In genomic region chr5:17454952-17455586, GRCm38 (mm10) we compare ENCODE assay signal across 35 mouse cellular contexts. TPM values are rescaled to one million over a fixed set of nuclear protein-coding genes. Genes with fewer than 3 reads are reported as not detected.
DNase-seq lines count a peak whose midpoint lies in the region; ATAC-seq lines count a peak whose summit lies in the region.
"Had no signal": no experiment of that assay in that cellular context is flagged by ENCODE, and none has a peak within 500 bp of the region (broad histone marks: within the 10 kb centered on the region; RNA-seq: fewer than 3 reads in every experiment).

No protein-coding gene starts in this region.

- no peaks in the 10 kb centered on the region for H3K36me3 ChIP-seq in forebrain, embryonic 13.5 days (ENCODE audit: poor library complexity, severe bottlenecking)
- H3K36me3 ChIP-seq in forebrain, embryonic 16.5 days (ENCODE audit: control insufficient read depth, insufficient read depth), result no peaks in the 10 kb centered on the region
- H3K36me3 ChIP-seq in kidney, embryonic 15.5 days, result no peaks in the 10 kb centered on the region
- no peaks in the 10 kb centered on the region for H3K36me3 ChIP-seq in neural tube, embryonic 11.5 days (ENCODE audit: control insufficient read depth, insufficient read depth, low read length)
- no peaks in the 10 kb centered on the region for H3K36me3 ChIP-seq in neural tube, embryonic 15.5 days
- H3K36me3 ChIP-seq: embryonic facial prominence, embryonic 15.5 days; G1E; liver, embryonic 15.5 days; lung, embryonic 15.5 days had no signal

- H3K9ac ChIP-seq in forebrain, embryonic 13.5 days, result no peak overlapping the region
- no peak overlapping the region for H3K9ac ChIP-seq in forebrain, embryonic 16.5 days (replicated peaks; ENCODE audit: low read depth, low read length)
- no peak overlapping the region for H3K9ac ChIP-seq in kidney, embryonic 15.5 days
- no peak overlapping the region for H3K9ac ChIP-seq in neural tube, embryonic 11.5 days (ENCODE audit: low read length)
- H3K9ac ChIP-seq in neural tube, embryonic 15.5 days (replicated peaks), result no peak overlapping the region
- H3K9ac ChIP-seq: embryonic facial prominence, embryonic 15.5 days; liver, embryonic 15.5 days; lung, embryonic 15.5 days had no signal

- no peaks in the 10 kb centered on the region for H3K4me1 ChIP-seq in forebrain, embryonic 13.5 days
- no peaks in the 10 kb centered on the region for H3K4me1 ChIP-seq in forebrain, embryonic 16.5 days (replicated peaks; ENCODE audit: control insufficient read depth, insufficient read depth, low read length)
- H3K4me1 ChIP-seq in kidney, embryonic 15.5 days, result no peaks in the 10 kb centered on the region
- no peaks in the 10 kb centered on the region for H3K4me1 ChIP-seq in neural tube, embryonic 11.5 days (ENCODE audit: control insufficient read depth, insufficient read depth, low read length)
- no peaks in the 10 kb centered on the region for H3K4me1 ChIP-seq in neural tube, embryonic 15.5 days
- H3K4me1 ChIP-seq: embryonic facial prominence, embryonic 15.5 days; liver, embryonic 15.5 days; lung, embryonic 15.5 days; megakaryocyte, embryonic 14.5 days had no signal

- H3K27ac ChIP-seq in forebrain, embryonic 13.5 days, result no peak overlapping the region
- no peak overlapping the region for H3K27ac ChIP-seq in forebrain, embryonic 16.5 days (ENCODE audit: low read length)
- no peak overlapping the region for H3K27ac ChIP-seq in kidney, embryonic 15.5 days
- no peak overlapping the region for H3K27ac ChIP-seq in neural tube, embryonic 11.5 days (ENCODE audit: low read depth, low read length)
- H3K27ac ChIP-seq in neural tube, embryonic 15.5 days (replicated peaks), result no peak overlapping the region
- H3K27ac ChIP-seq: embryonic facial prominence, embryonic 15.5 days; left cerebral cortex, adult 2 months; liver, embryonic 15.5 days; lung, embryonic 15.5 days had no signal

- DNase-seq in kidney, adult 11 months, result no peak
- DNase-seq in neural tube, embryonic 11.5 days (ENCODE audit: low spot score), result no peak
- no peak for DNase-seq in MN1 (ENCODE audit: low spot score)
- no peak for DNase-seq in heart, postnatal 25 days (ENCODE audit: low spot score)
- DNase-seq: adrenal gland, adult 8-10 months; B cell, adult 2 months; cerebellum, adult 11-12 months; cerebellum, postnatal 36 days; gastrocnemius, postnatal 25 days; heart, postnatal 36 days; kidney, adult 2 months; liver; lung, postnatal 36 days; thymus, adult 18-20 months; thymus, postnatal 4 days had no signal

- no peak overlapping the region for H3K4me3 ChIP-seq in forebrain, embryonic 13.5 days
- no peak overlapping the region for H3K4me3 ChIP-seq in forebrain, embryonic 16.5 days (replicated peaks; ENCODE audit: low read length)
- H3K4me3 ChIP-seq in kidney, embryonic 15.5 days (replicated peaks), result no peak overlapping the region
- H3K4me3 ChIP-seq in neural tube, embryonic 11.5 days (ENCODE audit: low read depth, low read length), result no peak overlapping the region
- no peak overlapping the region for H3K4me3 ChIP-seq in neural tube, embryonic 15.5 days (replicated peaks)
- H3K4me3 ChIP-seq: embryonic facial prominence, embryonic 15.5 days; left cerebral cortex, adult 2 months; liver, embryonic 15.5 days; lung, embryonic 15.5 days; megakaryocyte, embryonic 14.5 days had no signal

- H3K4me2 ChIP-seq in forebrain, embryonic 13.5 days, result no peak overlapping the region
- H3K4me2 ChIP-seq in forebrain, embryonic 16.5 days (ENCODE audit: low read length), result no peak overlapping the region
- no peak overlapping the region for H3K4me2 ChIP-seq in kidney, embryonic 15.5 days
- H3K4me2 ChIP-seq in neural tube, embryonic 11.5 days (ENCODE audit: low read depth), result no peak overlapping the region
- no peak overlapping the region for H3K4me2 ChIP-seq in neural tube, embryonic 15.5 days
- H3K4me2 ChIP-seq: embryonic facial prominence, embryonic 15.5 days; liver, embryonic 15.5 days; lung, embryonic 15.5 days had no signal

- H3K9me3 ChIP-seq in forebrain, embryonic 13.5 days (replicated peaks), result no peaks in the 10 kb centered on the region
- H3K9me3 ChIP-seq in forebrain, embryonic 16.5 days (ENCODE audit: control insufficient read depth, low read length), result no peaks in the 10 kb centered on the region
- H3K9me3 ChIP-seq in kidney, embryonic 15.5 days (replicated peaks), result no peaks in the 10 kb centered on the region
- no peaks in the 10 kb centered on the region for H3K9me3 ChIP-seq in neural tube, embryonic 11.5 days (ENCODE audit: control insufficient read depth, low read length)
- H3K9me3 ChIP-seq in neural tube, embryonic 15.5 days (replicated peaks), result no peaks in the 10 kb centered on the region
- H3K9me3 ChIP-seq: embryonic facial prominence, embryonic 15.5 days; G1E; liver, embryonic 15.5 days; lung, embryonic 15.5 days; megakaryocyte, embryonic 14.5 days had no signal

- no peaks in the 10 kb centered on the region for H3K27me3 ChIP-seq in forebrain, embryonic 13.5 days
- H3K27me3 ChIP-seq in forebrain, embryonic 16.5 days (replicated peaks; ENCODE audit: control insufficient read depth, insufficient read depth, low read length), result no peaks in the 10 kb centered on the region
- no peaks in the 10 kb centered on the region for H3K27me3 ChIP-seq in kidney, embryonic 15.5 days
- H3K27me3 ChIP-seq in neural tube, embryonic 11.5 days (ENCODE audit: control insufficient read depth, insufficient read depth, low read length), result no peaks in the 10 kb centered on the region
- no peaks in the 10 kb centered on the region for H3K27me3 ChIP-seq in neural tube, embryonic 15.5 days (replicated peaks)
- H3K27me3 ChIP-seq: CH12.LX; embryonic facial prominence, embryonic 15.5 days; liver, embryonic 15.5 days; lung, embryonic 15.5 days; megakaryocyte, embryonic 14.5 days had no signal

- ATAC-seq in forebrain, embryonic 13.5 days, result 0 out of 2 replicates have a peak, but pooled peaks have one; percentile 30
- ATAC-seq in forebrain, embryonic 16.5 days, result no peak
- ATAC-seq in kidney, embryonic 15.5 days (replicated peaks; ENCODE audit: low FRiP score), result peak; percentile 83
- peak; percentile 20 for ATAC-seq in neural tube, embryonic 11.5 days (ENCODE audit: insufficient read depth, low FRiP score, low TSS enrichment)
- no peak for ATAC-seq in neural tube, embryonic 15.5 days (ENCODE audit: low FRiP score)
- ATAC-seq: activated CD4-positive, CD25-positive, alpha-beta regulatory T cell, adult 4 months; inflammation-experienced regulatory T-cells, adult 6 months had no signal

- intact Hi-C loops in heart, postnatal 25 days (cut with DNase I), result no loop called here

- 85% methylated on average over 6 of the region's 6 CpGs for WGBS in forebrain, embryonic 13.5 days
- WGBS in forebrain, embryonic 16.5 days, result 90% methylated on average over 6 of the region's 6 CpGs
- 58% methylated on average over 6 of the region's 6 CpGs for WGBS in kidney, embryonic 15.5 days
- 72% methylated on average over 6 of the region's 6 CpGs for WGBS in neural tube, embryonic 11.5 days
- 91% methylated on average over 6 of the region's 6 CpGs for WGBS in neural tube, embryonic 15.5 days

RNA-seq across cellular contexts. Expression of gene Speer4f1, which starts 20.8 kb away (rescaled TPM):
- not detected in 2 replicates for polyA plus RNA-seq in forebrain, embryonic 13.5 days (2015; fragmentation: Nextera tagmentation; extraction: Ambion mirVana)
- polyA plus RNA-seq in forebrain, embryonic 16.5 days (2015; fragmentation: Nextera tagmentation; extraction: Ambion mirVana), result not detected in 2 replicates
- polyA plus RNA-seq in kidney, embryonic 15.5 days (2015; fragmentation: Nextera tagmentation; extraction: Ambion mirVana), result not detected in 2 replicates
- not detected in 2 replicates for polyA plus RNA-seq in neural tube, embryonic 11.5 days (2014; fragmentation: Nextera tagmentation; extraction: Ambion mirVana)
- polyA plus RNA-seq in neural tube, embryonic 15.5 days (2015; fragmentation: Nextera tagmentation; extraction: Ambion mirVana), result not detected in 2 replicates
- total RNA-seq in heart, postnatal 25 days (2021), result not detected
- total RNA-seq: adrenal gland, adult 8-10 months; CH12.LX; G1E; gastrocnemius, postnatal 25 days; heart, adult 8-10 months; heart, postnatal 36 days; layer of hippocampus, postnatal 10 days; left cerebral cortex, adult 2 months; left cerebral cortex, postnatal 36 days; midbrain, postnatal 0 days; neutrophil, adult 5-6 weeks had no signal
- polyA plus RNA-seq: activated CD4-positive, CD25-positive, alpha-beta regulatory T cell, adult 4 months; embryonic facial prominence, embryonic 15.5 days; G1E; heart, embryonic 14.5 days; inflammation-experienced regulatory T-cells, adult 6 months; kidney, adult 2 months; liver, embryonic 15.5 days; lung, embryonic 15.5 days; midbrain, postnatal 0 days; stomach, embryonic 16.5 days had no signal

Comparison
In these comparisons a context has a peak if more than half of its experiments do, and no peak if none do; other contexts are left out.
1. ATAC-seq: peak in forebrain, embryonic 13.5 days (single experiment), kidney, embryonic 15.5 days (single experiment) and neural tube, embryonic 11.5 days (single experiment); none in forebrain, embryonic 16.5 days (single experiment) and neural tube, embryonic 15.5 days (single experiment).